Mouse (Mus musculus) small intestine, adult 2 months (tissue): ENCODE results near the gene Stat1.

Source experiments
- CTCF ChIP-seq: fragments of 200-500 bp; IDR thresholded peaks from 2 replicates; pipeline ENCODE4 v1.5.1; 2012; ENCODE audit warnings: low read depth, mild to moderate bottlenecking, control low read depth, inconsistent platforms, low read length, moderate library complexity, mixed read lengths; ENCODE audit not compliant: insufficient replicate concordance, insufficient read length; ENCODE audit errors: extremely low read depth
- POLR2A ChIP-seq: fragments of 200-500 bp; IDR thresholded peaks from 2 replicates; pipeline ENCODE4 v1.6.1; 2012; ENCODE audit warnings: low read depth, mild to moderate bottlenecking, control low read depth, inconsistent platforms, low read length, moderate library complexity

DNA sequence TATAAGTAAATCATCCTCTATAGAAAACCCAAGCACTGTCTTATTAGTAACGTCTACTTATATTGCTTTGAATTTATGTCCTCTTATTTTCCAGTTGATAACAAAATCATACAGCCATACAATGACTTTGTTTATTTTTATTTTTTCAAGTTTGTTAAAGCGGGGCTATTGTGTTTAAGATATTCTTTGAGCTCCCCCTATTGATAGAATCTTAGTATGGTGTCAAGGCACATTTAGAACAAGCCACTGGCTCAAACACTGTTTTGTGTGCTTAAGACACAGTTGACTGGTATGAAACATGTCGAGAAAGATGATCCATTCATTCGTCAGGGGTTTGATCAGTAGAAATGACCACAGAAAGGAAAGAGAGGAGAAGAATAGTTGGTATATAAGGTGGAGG is 33.0 kb upstream of the Stat1 start:
- TF ChIP-seq POLR2A, result no peak
- TF ChIP-seq CTCF, result no peak
